Mouse (Mus musculus) cerebellum, adult 9-10 months (tissue): ENCODE results near the gene Nudt11.
A peak's percentile ranks its signal among the peaks of the same experiment; 100 is the strongest.

Experiments
- DNase-seq: peaks from one replicate; pipeline ENCODE4 v3.0.0; 2022

The Nudt11 gene

GRCm38 (mm10) chrX:6047066-6047935 lies at the start of gene Nudt11:
Gene Nudt11, plus strand, starts transcription at chrX:6047453.
- DNase-seq = peak; percentile 22

GRCm38 (mm10) chrX:6047936-6048614 lies 822 bp downstream of the Nudt11 start:
- peak; percentile 32 for DNase-seq

DNA sequence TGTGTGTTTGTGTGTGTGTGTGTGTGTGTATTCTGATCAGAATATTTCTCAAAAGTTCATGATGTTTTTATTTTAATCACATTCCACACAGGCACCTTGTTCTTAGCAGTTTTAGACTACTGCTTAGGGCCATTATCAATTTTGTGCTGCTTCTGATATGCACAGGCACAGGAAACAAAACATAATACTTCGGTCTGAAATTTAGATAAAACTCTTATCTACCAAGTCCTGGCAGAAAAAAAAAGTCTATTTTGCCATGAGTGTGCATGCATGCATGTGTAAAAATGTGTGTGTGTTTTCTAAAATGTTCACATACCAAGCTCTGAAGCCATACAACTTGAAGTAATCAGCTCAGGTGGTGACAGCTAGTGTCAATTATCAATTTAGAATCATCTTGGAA lies 14.3 kb downstream of the Nudt11 start:
- DNase-seq = no peak

DNA sequence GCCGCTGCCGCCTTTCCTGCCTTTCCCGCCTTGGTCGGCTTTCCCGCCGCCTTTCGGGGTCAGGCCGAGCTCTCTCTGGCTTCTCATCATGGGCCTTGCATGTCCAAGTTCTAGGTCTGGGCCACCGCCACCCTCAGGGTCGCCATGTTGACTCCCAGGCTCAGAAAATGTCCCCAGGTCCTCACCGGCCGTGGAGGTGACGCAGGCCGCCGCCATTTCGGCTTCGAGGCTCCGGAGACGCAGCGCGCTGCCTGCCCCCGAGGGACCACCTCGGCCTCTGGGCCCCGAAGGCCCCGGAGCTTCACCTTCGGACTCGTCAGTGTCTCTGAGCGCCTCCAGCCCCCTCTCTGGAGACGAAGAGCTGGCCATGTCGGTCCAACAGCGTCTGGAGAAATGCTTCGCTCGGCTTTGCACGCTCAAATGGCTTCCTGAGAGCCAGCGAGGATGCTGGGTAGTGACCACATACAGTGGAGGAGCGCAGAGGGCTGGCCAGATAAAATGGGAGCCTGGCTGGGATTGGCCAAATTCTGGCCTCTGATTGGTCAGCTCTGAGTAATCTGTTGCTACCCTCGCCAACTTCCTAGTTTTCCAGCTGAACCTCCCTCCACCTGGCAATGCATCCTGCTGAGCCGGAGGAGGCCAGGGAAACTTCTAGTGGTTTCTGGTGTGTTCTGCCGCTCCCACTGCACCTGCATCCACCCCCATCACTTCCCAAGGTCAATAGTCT lies 35.9 kb downstream of the Nudt11 start, which contains the start of gene AU022751:
AU022751 (minus strand) TSS at position 466 of the 727 bp plus-strand sequence.
- no peak for DNase-seq

DNA sequence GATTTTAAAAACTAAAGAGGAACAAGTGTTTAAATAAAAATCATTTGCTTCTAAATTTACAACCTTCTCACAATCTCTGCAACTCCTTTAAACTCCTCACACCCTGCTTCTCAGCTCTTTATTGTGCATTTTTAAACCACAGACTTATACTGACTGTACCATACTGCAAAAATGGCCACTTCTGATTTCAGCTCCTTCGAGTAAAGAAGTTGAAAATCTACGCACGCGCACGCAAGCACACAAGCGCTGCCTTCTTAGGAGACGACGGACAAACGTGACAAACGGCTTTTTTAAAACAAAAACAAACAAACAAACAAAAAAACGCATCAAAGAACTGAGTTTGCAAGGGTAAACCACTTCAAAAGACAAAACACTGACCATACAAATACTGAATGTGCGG lies 44.3 kb downstream of the Nudt11 start:
- no peak for DNase-seq

DNA sequence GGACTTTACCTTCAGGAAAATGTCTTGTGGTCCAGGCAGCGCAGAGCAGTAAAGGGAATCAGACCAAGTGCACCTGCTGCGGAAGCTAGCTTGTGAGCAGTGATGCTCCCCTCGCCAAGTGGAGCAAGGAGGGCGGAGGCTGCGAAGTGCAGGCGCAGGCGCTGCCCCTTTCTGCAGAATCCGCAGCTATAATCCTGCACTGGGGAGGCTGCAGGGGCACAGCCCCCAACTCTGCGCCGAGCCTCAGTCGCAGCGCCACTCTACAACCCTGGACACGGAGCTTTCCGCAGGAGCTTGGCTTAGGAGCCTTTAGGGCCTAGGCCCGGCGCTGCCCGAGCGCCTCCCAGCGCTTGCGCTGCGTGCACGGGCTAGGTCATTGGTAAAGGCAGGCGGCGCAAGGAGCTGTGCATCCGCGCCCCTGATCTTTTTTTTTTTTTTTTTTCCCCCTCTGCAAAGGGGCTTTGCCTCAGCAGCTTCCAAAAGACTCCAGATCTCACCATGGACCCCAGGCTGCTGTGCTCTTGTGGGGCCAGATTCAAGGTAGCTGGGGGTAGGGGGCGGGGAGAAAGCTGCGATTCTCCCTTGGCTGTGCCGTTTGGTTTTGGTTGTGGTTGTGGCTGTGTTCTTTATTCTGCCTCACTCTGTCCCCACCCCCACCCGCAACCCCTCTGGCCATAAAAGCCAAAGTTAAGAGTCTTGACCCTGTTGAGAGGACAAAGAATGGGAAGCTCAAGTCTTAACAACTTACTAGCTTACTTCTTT lies 44.9 kb downstream of the Nudt11 start:
- peak; percentile 62 for DNase-seq
